Mouse (Mus musculus) thymus, adult 2 months (tissue): ENCODE measurements around the gene Vmn1r198. TPM values are rescaled to one million over a fixed set of nuclear protein-coding genes. Genes with fewer than 3 reads are reported as not detected.
"Not testable (repeated sequence)": the region's sequence is repeated elsewhere in the genome, so short reads cannot be mapped to it uniquely, and the experiment has no call there.

Experiments
- DNase-seq: peaks from one replicate; pipeline ENCODE4 v3.0.0; 2021
- H3K27ac ChIP-seq: fragments of 200-500 bp; 2 replicates; pipeline ENCODE4 v1.5.1; 2012; ENCODE audit warnings: low read length, control low read depth; ENCODE audit not compliant: control insufficient read depth, insufficient read depth
- H3K27me3 ChIP-seq: fragments of 200-500 bp; 2 replicates; pipeline ENCODE4 v1.6.1; 2012; ENCODE audit warnings: mild to moderate bottlenecking, low read length, moderate library complexity, mixed read lengths; ENCODE audit not compliant: control insufficient read depth, insufficient read depth
- H3K36me3 ChIP-seq: fragments of 200-500 bp; 2 replicates; pipeline ENCODE4 v1.6.1; 2012; ENCODE audit warnings: mild to moderate bottlenecking, low read length, moderate library complexity; ENCODE audit not compliant: control insufficient read depth, insufficient read depth
- H3K4me1 ChIP-seq: fragments of 200-500 bp; replicated peaks from 2 replicates; pipeline ENCODE4 v1.6.1; 2012; ENCODE audit warnings: low read length; ENCODE audit not compliant: control insufficient read depth, insufficient read depth
- H3K4me3 ChIP-seq: fragments of 200-500 bp; 2 replicates; pipeline ENCODE4 v1.5.1; 2012; ENCODE audit warnings: mild to moderate bottlenecking, low read length, control low read depth, moderate library complexity; ENCODE audit not compliant: control insufficient read depth, insufficient read depth
- CTCF ChIP-seq: fragments of 200-500 bp; IDR thresholded peaks from 2 replicates; pipeline ENCODE4 v1.5.1; 2012; ENCODE audit warnings: mild to moderate bottlenecking, control low read depth, low read length, moderate library complexity, borderline replicate concordance; ENCODE audit not compliant: control insufficient read depth, poor library complexity, insufficient read depth; ENCODE audit errors: extremely low read depth
- POLR2A ChIP-seq: fragments of 200-500 bp; IDR thresholded peaks from 2 replicates; pipeline ENCODE4 v1.6.1; 2012; ENCODE audit warnings: mild to moderate bottlenecking, low read length, control low read depth, moderate library complexity; ENCODE audit not compliant: control insufficient read depth, poor library complexity, insufficient read depth; ENCODE audit errors: extremely low read depth
- WGBS: fragments of 180-500 bp; shearing (Covaris S2); methylation state at CpG from one replicate; pipeline ENCODE4 v1.1.7; 2018; 5-methylcytosine and 5-hydroxymethylcytosine counted together
- polyA plus RNA-seq: library from polyadenylated mRNA; depleted of rRNA; stranded (reverse); fragments of >200 nt; gene quantifications from 2 replicates; pipeline ENCODE4 v1.2.3, GENCODE M21; 2012; rRNA removed

Gene Vmn1r198
- not detected in 2 replicates for polyA plus RNA-seq

- Histone ChIP-seq H3K27ac (no peak within 1 kb of the TSS), H3K27me3 (no peaks in the 10 kb centered on the region), H3K36me3 (no peaks in the 10 kb centered on the region), H3K4me3 (no peak within 1 kb of the TSS), H3K4me1 (no peaks in the 10 kb centered on the region)
- TF ChIP-seq CTCF (no peak), POLR2A (no peak)
- no peak for DNase-seq
- WGBS, result 42% methylated on average over 1 of the region's 1 CpGs
Measured at GRCm38 (mm10) chr13:22350064-22350463, at the start of gene Vmn1r198. Gene Vmn1r198 (plus strand): TSS chr13:22350364.

- H3K27ac ChIP-seq, DNase-seq, H3K36me3 ChIP-seq, H3K4me3 ChIP-seq, H3K4me1 ChIP-seq, H3K27me3 ChIP-seq: not testable (repeated sequence)
- WGBS, result 91% methylated on average over 5 of the region's 5 CpGs
Measured at GRCm38 (mm10) chr13:22308075-22308474, 42.1 kb upstream of the Vmn1r198 start.

GRCm38 (mm10) chr13:22315361-22315760 lies 34.8 kb upstream of the Vmn1r198 start:
- no peak overlapping the region for H3K27ac ChIP-seq
- H3K27me3 ChIP-seq, result no peaks in the 10 kb centered on the region
- no peaks in the 10 kb centered on the region for H3K4me1 ChIP-seq
- H3K36me3 ChIP-seq, result no peaks in the 10 kb centered on the region
- no peak for DNase-seq
- TF ChIP-seq POLR2A, result no peak
- TF ChIP-seq CTCF, result no peak
- no peak overlapping the region for H3K4me3 ChIP-seq
- WGBS, result 86% methylated on average over 2 of the region's 2 CpGs

GRCm38 (mm10) chr13:22317366-22317765 lies 32.8 kb upstream of the Vmn1r198 start:
- 80% methylated on average over 2 of the region's 2 CpGs for WGBS
- DNase-seq, result no peak
- Histone ChIP-seq H3K27ac (no peak overlapping the region), H3K4me3 (no peak overlapping the region), H3K36me3 (no peaks in the 10 kb centered on the region), H3K4me1 (no peaks in the 10 kb centered on the region), H3K27me3 (no peaks in the 10 kb centered on the region)
- no peak for TF ChIP-seq POLR2A
- no peak for TF ChIP-seq CTCF

- no peak for DNase-seq
- TF ChIP-seq POLR2A (no peak), CTCF (no peak)
- H3K27me3 ChIP-seq, result no peaks in the 10 kb centered on the region
- H3K4me1 ChIP-seq, result no peaks in the 10 kb centered on the region
- H3K4me3 ChIP-seq, result no peak overlapping the region
- no peak overlapping the region for H3K27ac ChIP-seq
- H3K36me3 ChIP-seq, result no peaks in the 10 kb centered on the region
Measured at GRCm38 (mm10) chr13:22320091-22320490, 30.1 kb upstream of the Vmn1r198 start.

- no peaks in the 10 kb centered on the region for H3K36me3 ChIP-seq
- no peaks in the 10 kb centered on the region for H3K27me3 ChIP-seq
- H3K4me3 ChIP-seq, result no peak within 1 kb of the TSS
- TF ChIP-seq CTCF, result no peak
- no peak for TF ChIP-seq POLR2A
- no peak for DNase-seq
- no peaks in the 10 kb centered on the region for H3K4me1 ChIP-seq
- H3K27ac ChIP-seq, result no peak within 1 kb of the TSS
Measured at GRCm38 (mm10) chr13:22324289-22324688, 25.9 kb upstream of the Vmn1r198 start, which contains the start of gene Vmn1r197. Gene Vmn1r197 (plus strand): TSS chr13:22324589.

GRCm38 (mm10) chr13:22333269-22333668 lies 16.9 kb upstream of the Vmn1r198 start:
- H3K27ac ChIP-seq, result no peak overlapping the region
- no peaks in the 10 kb centered on the region for H3K36me3 ChIP-seq
- no peak for TF ChIP-seq POLR2A
- TF ChIP-seq CTCF, result no peak
- no peak overlapping the region for H3K4me3 ChIP-seq
- no peak for DNase-seq
- H3K27me3 ChIP-seq, result no peaks in the 10 kb centered on the region
- H3K4me1 ChIP-seq, result no peaks in the 10 kb centered on the region
- 43% methylated on average over 2 of the region's 2 CpGs for WGBS
